Mouse (Mus musculus): ENCODE measurements around the gene Ahsa1. TPM values are rescaled to one million over a fixed set of nuclear protein-coding genes. Genes with fewer than 3 reads are reported as not detected.
A peak's percentile ranks its signal among the peaks of the same experiment; 100 is the strongest.

The Ahsa1 gene
- total and polyA plus RNA-seq, 2 experiments from 2014 or later = 80.7 to 109 TPM

DNA sequence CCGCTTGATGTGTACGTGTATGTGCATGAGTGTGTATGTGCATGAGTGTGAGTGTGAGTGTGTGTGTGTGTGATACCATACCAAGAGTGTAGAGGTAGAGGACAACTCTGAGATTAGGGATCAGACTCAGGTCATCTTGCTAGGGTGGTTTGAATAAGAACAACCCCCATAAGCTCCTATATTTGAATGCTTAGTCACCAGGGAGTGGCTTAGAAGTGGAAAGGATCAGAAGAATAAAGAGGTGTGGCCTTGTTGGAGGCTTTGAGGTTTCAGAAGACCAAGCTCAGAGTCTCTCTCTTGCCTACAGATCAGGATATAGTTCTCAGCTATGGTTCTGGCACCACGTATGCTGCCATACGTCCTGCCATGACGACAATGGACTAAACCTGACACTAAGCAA is 9.7 kb upstream of the Ahsa1 start:
- ATAC-seq (ENCODE audit: insufficient read depth, low read depth) (no peak), DNase-seq (ENCODE audit: low spot score) (no peak)
- Histone ChIP-seq H3K9me3 (replicated peaks; ENCODE audit: control insufficient read depth, low read length) (no peaks in the 10 kb centered on the region), H3K4me2 (ENCODE audit: low read depth, low read length) (no peak overlapping the region), H3K27me3 (ENCODE audit: control insufficient read depth, insufficient read depth, low read length) (no peaks in the 10 kb centered on the region), H3K9ac (replicated peaks; ENCODE audit: low read depth, low read length) (no peak overlapping the region), H3K4me1 (ENCODE audit: control insufficient read depth, insufficient read depth) (no peaks in the 10 kb centered on the region), H3K4me3 (ENCODE audit: low read depth, low read length) (no peak overlapping the region), H3K27ac (ENCODE audit: low read depth) (no peak overlapping the region), H3K36me3 (replicated peaks; ENCODE audit: control insufficient read depth, insufficient read depth, low read length) (peaks cover 85% of the 10 kb centered on the region)
- 93% methylated on average over 5 of the region's 5 CpGs for WGBS
- TF ChIP-seq EP300 (IDR thresholded peaks at IDR 0.05; ENCODE audit: low read depth) (no peak), CTCF (IDR thresholded peaks at IDR 0.05; ENCODE audit: low read depth) (no peak)

DNA sequence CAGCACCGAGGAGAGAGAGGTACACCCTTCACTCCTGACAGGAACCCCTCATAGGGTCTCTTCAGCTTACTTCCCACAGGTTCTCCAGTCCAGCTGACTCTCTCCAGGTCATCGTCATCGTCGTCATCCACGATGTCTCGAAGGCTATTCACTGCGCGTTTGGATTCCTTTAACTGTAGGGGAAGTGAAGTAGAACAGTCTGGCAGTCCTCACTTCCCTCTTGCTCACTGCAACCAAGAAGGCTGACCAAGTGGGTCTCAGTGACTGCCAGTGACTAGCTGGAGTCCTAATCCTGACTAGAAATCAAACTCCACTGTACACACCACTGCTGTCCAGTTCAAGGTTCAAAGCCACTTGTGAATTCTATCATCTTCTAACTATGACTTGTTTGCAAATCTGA is 5.7 kb upstream of the Ahsa1 start:
- H3K36me3 ChIP-seq (replicated peaks; ENCODE audit: control insufficient read depth, insufficient read depth, low read length) = peaks cover 72% of the 10 kb centered on the region
- DNase-seq (ENCODE audit: low spot score) (no peak), ATAC-seq (ENCODE audit: insufficient read depth, low read depth) (no peak)
- no peak overlapping the region for H3K9ac ChIP-seq (replicated peaks; ENCODE audit: low read depth, low read length)
- 0 out of 2 replicates have a peak, but pooled peaks cover 3% of the 10 kb centered on the region for H3K4me1 ChIP-seq (ENCODE audit: control insufficient read depth, insufficient read depth)
- H3K4me2 ChIP-seq (ENCODE audit: low read depth, low read length) = no peak overlapping the region
- TF ChIP-seq CTCF (IDR thresholded peaks at IDR 0.05; ENCODE audit: low read depth) (no peak), EP300 (IDR thresholded peaks at IDR 0.05; ENCODE audit: low read depth) (no peak)
- 96% methylated on average over 8 of the region's 8 CpGs for WGBS
- H3K9me3 ChIP-seq (replicated peaks; ENCODE audit: control insufficient read depth, low read length) = no peaks in the 10 kb centered on the region
- H3K27ac ChIP-seq (ENCODE audit: low read depth) = no peak overlapping the region
- no peak overlapping the region for H3K4me3 ChIP-seq (ENCODE audit: low read depth, low read length)
- no peaks in the 10 kb centered on the region for H3K27me3 ChIP-seq (ENCODE audit: control insufficient read depth, insufficient read depth, low read length)

DNA sequence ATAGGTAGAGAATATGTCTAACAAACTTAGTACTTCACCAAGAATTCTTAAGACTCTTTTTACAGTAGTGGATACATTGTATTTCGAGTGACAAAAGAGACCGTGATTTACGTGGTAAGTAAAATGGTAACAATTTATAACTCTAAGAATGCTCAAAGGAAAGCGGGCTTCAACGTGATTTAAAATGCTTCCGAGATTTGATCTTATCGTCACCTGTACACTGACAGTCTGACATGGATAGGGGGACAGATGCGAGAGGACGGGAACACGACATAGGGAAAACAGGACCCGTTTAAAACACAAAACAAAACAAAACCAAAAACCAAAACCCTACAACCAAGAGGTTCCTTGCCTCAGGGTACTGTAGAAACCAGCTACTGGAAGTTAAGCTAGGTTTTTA is 835 bp upstream of the Ahsa1 start:
- peak overlapping the region; percentile 78 for H3K9ac ChIP-seq (replicated peaks; ENCODE audit: low read depth, low read length)
- H3K4me3 ChIP-seq (ENCODE audit: low read depth, low read length) = peak overlapping the region; percentile 92
- 15% methylated on average over 11 of the region's 11 CpGs for WGBS
- ATAC-seq (ENCODE audit: insufficient read depth, low read depth) (no peak), DNase-seq (ENCODE audit: low spot score) (no peak)
- peaks cover 52% of the 10 kb centered on the region for H3K36me3 ChIP-seq (replicated peaks; ENCODE audit: control insufficient read depth, insufficient read depth, low read length)
- no peak for TF ChIP-seq EP300 (IDR thresholded peaks at IDR 0.05; ENCODE audit: low read depth)
- no peak for TF ChIP-seq CTCF (IDR thresholded peaks at IDR 0.05; ENCODE audit: low read depth)
- peak overlapping the region; percentile 89 for H3K27ac ChIP-seq (ENCODE audit: low read depth)
- H3K27me3 ChIP-seq (ENCODE audit: control insufficient read depth, insufficient read depth, low read length) = no peaks in the 10 kb centered on the region
- H3K4me1 ChIP-seq (ENCODE audit: control insufficient read depth, insufficient read depth) = peaks cover 12% of the 10 kb centered on the region
- H3K4me2 ChIP-seq (ENCODE audit: low read depth, low read length) = peak overlapping the region; percentile 85
- H3K9me3 ChIP-seq (replicated peaks; ENCODE audit: control insufficient read depth, low read length) = no peaks in the 10 kb centered on the region

DNA sequence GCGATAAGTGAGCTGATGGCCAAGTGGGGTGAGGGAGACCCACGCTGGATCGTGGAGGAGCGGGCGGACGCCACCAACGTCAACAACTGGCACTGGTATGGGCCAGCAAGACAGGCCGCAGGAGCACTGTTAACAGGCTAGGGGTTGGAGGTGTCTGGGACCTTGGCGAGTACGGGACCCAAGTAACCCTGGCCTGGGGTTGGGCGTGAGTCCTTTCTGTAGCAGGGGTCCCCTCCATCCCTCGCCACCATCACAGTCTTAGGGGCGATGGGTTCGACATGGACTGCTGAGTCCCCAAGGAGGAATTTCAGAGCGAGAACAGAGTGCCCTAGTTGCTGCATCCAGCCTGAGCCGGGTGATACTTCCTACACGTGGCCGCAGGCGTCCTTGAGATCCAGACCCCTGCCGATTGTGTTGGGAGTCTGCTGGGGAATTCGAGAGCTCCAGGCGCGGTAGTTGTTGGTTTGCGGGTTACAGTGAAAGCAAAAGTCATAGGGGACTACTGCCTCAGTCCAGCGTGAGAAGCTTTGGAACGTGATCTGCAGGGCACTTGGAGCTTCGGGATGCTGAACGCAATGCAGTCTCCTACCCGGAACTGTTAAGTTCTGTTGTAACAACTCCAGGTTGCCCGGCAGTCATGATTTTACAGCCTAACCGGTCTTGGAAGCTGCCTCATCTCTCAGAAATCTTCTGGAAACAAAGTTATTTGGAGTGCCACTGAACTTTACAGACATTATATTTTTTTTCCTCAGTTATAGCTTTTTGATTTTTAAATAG is 736 bp downstream of the Ahsa1 start:
- H3K27ac ChIP-seq (ENCODE audit: low read depth) = peak overlapping the region; percentile 89
- DNase-seq (ENCODE audit: low spot score) (peak; percentile 19), ATAC-seq (ENCODE audit: insufficient read depth, low read depth) (peak; percentile 34)
- peaks cover 12% of the 10 kb centered on the region for H3K4me1 ChIP-seq (ENCODE audit: control insufficient read depth, insufficient read depth)
- peak overlapping the region; percentile 90 for H3K4me2 ChIP-seq (ENCODE audit: low read depth, low read length)
- H3K9me3 ChIP-seq (replicated peaks; ENCODE audit: control insufficient read depth, low read length) = no peaks in the 10 kb centered on the region
- peaks cover 52% of the 10 kb centered on the region for H3K36me3 ChIP-seq (replicated peaks; ENCODE audit: control insufficient read depth, insufficient read depth, low read length)
- 0% methylated on average over 31 of the region's 31 CpGs for WGBS
- H3K9ac ChIP-seq (replicated peaks; ENCODE audit: low read depth, low read length) = peak overlapping the region; percentile 78
- H3K4me3 ChIP-seq (ENCODE audit: low read depth, low read length) = peak overlapping the region; percentile 92
- H3K27me3 ChIP-seq (ENCODE audit: control insufficient read depth, insufficient read depth, low read length) = no peaks in the 10 kb centered on the region
- TF ChIP-seq CTCF (IDR thresholded peaks at IDR 0.05; ENCODE audit: low read depth) (no peak), EP300 (IDR thresholded peaks at IDR 0.05; ENCODE audit: low read depth) (no peak)

DNA sequence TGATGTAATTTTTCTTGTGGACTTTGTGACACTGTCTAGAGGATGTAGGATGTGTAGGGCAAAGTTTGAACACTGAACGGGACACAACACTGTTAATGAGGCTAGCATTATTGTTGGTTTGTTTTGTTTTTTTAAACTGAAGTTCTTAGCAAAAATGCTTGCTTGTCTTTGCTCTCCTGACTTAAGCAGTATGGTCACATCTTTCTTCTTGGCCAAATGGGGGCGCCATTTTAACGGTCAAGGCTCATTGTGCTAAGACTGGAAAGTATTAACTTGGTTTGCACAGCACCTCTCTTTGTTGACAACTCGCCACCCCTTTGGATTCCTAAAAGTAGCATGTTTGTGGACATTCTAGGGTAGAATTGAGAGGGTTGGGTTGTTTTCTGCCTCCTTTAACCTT is 1.4 kb downstream of the Ahsa1 start:
- H3K4me2 ChIP-seq (ENCODE audit: low read depth, low read length) = peak overlapping the region; percentile 90
- TF ChIP-seq EP300 (IDR thresholded peaks at IDR 0.05; ENCODE audit: low read depth) (no peak), CTCF (IDR thresholded peaks at IDR 0.05; ENCODE audit: low read depth) (peak; percentile 49)
- ATAC-seq (ENCODE audit: insufficient read depth, low read depth) (no peak), DNase-seq (ENCODE audit: low spot score) (peak; percentile 66)
- peaks cover 54% of the 10 kb centered on the region for H3K36me3 ChIP-seq (replicated peaks; ENCODE audit: control insufficient read depth, insufficient read depth, low read length)
- H3K9ac ChIP-seq (replicated peaks; ENCODE audit: low read depth, low read length) = no peak overlapping the region; the same call in 1 of the 2 replicates
- H3K27ac ChIP-seq (ENCODE audit: low read depth) = no peak overlapping the region
- no peaks in the 10 kb centered on the region for H3K9me3 ChIP-seq (replicated peaks; ENCODE audit: control insufficient read depth, low read length)
- H3K4me3 ChIP-seq (ENCODE audit: low read depth, low read length) = peak overlapping the region; percentile 92
- peaks cover 12% of the 10 kb centered on the region for H3K4me1 ChIP-seq (ENCODE audit: control insufficient read depth, insufficient read depth)
- WGBS = 20% methylated on average over 4 of the region's 4 CpGs
- H3K27me3 ChIP-seq (ENCODE audit: control insufficient read depth, insufficient read depth, low read length) = no peaks in the 10 kb centered on the region
